Mouse (Mus musculus) regulatory T cell (primary cell): ENCODE measurements around the gene Olfr824.
"Not testable (repeated sequence)": the region's sequence is repeated elsewhere in the genome, so short reads cannot be mapped to it uniquely, and the experiment has no call there.

ENCODE experiments used
- in situ Hi-C: fragments of 300-600 bp; cut with MboI, MseI; formaldehyde crosslinking; loops from one replicate; pipeline ENCODE4 v1.15.1; 2025; ENCODE audit warnings: high pct_unique_total_duplicates

Gene Olfr824

DNA sequence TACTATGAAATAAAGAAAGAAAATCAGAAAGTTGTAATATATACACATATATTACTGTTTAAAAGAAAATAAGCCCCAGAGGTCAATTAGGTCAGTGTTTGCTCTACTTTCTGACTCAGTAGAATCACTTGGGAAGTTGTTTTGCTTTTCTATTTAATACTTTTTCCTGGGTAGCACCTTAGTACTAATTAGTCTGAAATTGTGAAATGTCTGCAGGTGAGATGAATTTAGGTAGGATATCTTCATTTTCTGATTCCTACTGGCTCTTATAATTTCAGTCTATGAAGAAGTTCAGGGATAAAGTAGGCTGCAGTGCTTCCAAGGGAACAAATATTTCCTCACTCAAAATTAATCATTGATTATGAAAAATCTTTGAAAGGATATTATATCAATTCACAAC, at the start of gene Olfr824:
Gene Olfr824 (minus strand): TSS at position 101 of the 400 bp plus-strand sequence.
- in situ Hi-C loops = not testable (repeated sequence)

DNA sequence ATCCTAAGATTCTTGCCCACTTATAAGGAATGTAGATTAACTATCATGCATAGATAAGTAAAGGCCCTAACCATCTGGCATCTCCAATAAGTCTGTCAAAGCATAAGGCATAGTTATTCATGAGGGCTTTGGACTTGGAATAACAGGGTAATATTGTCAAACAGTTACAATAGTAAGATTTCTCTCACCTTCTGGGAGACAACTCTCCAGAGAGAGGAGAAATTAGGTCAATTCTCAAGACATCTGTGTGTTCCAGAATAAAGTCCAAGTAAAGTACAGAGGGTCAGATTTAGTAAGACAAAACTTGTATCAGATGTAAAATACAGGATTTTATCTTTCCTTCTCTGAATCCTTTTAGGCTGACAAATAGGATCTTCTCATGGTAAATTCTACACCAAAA, 36.9 kb upstream of the Olfr824 start, which contains the start of gene Olfr825:
Gene Olfr825 (minus strand): TSS at position 101 of the 400 bp plus-strand sequence.
- in situ Hi-C loops = no loop called here

DNA sequence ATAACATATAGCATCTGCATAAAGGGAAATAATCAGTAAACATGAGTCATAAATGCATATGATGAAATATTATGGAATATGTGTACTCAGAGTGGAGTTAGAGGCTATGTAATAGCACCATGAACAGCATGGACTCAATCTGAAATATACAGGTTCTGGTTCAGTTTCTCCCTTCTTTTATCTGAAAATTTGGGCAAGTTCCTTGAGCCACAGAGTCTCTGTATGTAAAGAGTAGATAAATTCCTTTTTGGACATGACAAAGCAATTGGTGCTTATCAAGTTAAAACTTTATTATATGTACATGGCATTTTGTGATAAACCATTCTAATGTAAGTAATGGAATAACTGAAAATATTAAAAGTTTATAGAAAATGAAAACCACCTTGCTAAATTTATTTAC, 35.4 kb upstream of the Olfr824 start:
- in situ Hi-C loops = no loop called here

DNA sequence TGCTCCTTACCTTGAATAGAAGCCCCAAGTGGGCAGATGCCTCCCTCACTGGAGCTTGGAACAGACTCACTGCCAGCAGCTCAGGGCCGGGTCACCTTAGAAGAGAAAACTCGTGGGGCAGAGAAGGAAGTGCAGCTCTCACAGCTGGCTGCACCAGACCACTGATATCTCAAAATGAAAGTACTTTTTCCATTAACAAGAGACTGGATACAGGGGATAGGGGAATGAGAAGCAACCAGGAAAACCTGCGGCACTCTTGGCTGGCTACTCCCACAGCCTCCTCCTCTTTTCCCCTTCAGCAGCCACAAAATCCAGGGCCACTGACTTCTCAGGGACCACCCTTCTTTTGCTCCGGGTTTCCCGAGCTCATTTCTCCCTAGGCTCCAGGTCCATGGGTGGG, 14.3 kb upstream of the Olfr824 start:
- in situ Hi-C loops = no loop called here

DNA sequence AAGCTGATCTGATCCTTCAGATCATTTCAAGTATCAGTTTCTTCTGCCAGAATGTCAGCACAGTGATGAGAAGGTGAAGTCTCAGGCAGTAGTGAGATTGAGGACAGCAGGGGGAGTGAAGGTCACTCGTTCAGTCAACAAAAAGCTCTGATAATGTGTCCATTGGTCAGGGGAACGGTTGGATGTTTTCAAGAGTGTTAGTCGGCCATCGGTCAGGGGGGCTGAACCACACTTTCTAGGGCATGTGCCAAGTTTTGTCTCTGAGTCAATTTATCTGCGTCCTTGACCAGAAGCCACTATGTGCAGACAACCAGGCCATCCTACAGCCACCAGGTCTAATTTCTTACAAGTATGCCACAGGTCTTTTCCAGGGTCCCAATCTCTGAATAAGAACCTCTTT, 12.7 kb upstream of the Olfr824 start:
- in situ Hi-C loops = not testable (repeated sequence)

DNA sequence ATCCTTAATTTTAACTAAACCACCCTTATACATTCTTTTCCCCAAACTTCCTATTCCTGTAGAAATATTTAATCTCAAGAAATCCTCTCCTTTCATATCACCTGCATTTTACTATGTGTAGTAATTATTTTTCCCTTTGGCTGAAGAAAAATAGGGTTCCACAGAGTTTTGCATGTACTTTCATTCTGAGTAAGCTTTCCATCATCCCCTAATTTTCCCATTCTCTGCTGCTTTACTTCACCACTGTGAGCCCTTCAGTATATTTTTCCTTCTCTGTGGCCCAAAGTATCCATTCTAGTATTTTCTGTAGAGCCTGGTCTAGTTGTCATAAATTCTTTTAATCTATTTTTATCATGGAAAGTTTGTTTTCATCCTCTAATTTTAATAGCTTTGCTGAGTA, 5.0 kb upstream of the Olfr824 start:
- in situ Hi-C loops = no loop called here

DNA sequence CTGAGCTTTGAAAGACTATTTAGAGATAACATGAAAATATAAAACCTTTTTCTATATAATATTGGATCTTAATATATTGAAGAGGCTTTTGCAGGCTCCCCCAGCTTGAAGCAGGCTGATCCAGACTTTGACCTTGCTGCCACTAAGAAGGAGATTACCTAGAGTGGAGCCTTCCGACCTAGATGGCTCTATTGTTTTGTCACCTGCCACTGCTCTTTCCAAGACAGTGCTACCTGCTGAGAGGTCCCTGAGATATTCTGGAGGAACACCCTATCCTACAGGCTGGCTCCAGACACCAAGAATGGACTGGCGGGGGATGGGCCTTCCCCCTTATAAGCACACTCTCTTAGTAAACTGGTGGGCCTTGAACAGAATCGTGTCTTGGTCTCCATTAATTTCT, 13.8 kb downstream of the Olfr824 start:
- in situ Hi-C loops = not testable (repeated sequence)

DNA sequence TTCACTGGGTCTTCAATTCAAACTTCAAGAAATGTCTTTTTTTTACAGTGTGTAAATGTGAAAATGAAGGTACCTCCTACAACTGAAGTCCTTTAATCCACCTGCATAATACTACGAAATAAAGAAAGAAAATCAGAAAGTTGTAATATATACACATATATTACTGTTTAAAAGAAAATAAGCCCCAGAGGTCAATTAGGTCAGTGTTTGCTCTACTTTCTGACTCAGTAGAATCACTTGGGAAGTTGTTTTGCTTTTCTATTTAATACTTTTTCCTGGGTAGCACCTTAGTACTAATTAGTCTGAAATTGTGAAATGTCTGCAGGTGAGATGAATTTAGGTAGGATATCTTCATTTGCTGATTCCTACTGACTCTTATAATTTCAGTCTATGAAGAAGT, 14.5 kb downstream of the Olfr824 start, which contains the start of gene Olfr823:
Gene Olfr823 (minus strand): TSS at position 101 of the 400 bp plus-strand sequence.
- in situ Hi-C loops = not testable (repeated sequence)

DNA sequence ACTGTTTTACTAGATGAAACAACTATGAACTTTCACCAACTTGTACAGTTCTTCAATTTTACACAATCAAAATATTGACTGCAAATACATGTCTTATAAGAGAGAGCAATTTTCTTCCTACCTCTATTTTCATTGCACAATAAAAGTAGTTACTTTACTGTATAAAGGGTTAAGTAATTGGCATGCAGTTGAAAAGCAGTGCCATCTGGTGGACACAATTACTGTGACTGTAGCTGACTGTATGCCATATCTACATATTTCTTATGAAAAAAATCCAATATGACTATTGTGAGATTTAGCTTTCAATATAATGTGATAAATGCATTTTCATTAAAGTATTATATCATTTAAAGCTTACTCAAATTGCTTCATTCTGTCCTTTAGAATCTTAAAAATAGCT, 33.7 kb downstream of the Olfr824 start:
- in situ Hi-C loops = loop anchor here (10.0 kb wide), 1 partner anchor 121 kb away; the partner anchor contains the start of gene Olfr247

DNA sequence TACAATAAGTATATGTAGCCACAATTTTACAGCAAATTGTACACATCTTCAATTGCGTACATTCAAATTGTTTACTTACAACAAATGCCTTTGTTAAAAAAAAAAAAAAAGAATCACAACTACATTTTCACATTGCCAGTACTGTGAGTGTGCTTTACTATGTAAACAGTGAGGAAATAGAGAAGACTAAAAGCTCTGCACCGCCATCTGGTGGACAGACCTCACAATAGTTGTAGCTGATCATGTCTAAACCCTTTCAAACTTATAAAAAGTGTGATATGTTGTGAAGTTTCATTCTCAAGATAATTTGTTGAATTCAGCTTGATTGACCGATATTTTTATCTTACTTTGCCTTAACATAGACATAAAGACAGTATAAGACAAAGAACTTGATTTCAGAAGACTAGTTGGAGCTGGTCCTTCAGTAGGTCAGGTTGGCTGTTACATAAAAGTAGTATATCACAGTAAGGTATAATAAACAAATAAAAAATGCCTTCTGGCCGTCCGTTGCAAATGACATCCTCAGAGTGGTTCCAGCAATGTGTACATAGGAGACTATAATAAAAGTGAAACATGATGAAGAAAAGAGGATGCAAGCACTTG, 36.9 kb downstream of the Olfr824 start:
- in situ Hi-C loops = loop anchor here (5.0 to 10.0 kb wide), 2 partner anchors 118 to 1066 kb away; partner anchors contain the start of gene Olfr247
